Mouse (Mus musculus) stomach, embryonic 14.5 days (tissue): ENCODE measurements around the gene Qars. TPM values are rescaled to one million over a fixed set of nuclear protein-coding genes. Genes with fewer than 3 reads are reported as not detected.

ENCODE experiments used
- ATAC-seq: fragments of 200-750 bp; cut with Nextera tagmentation; 2 replicates; pipeline ENCODE4 v1.8.0; 2017; ENCODE audit warnings: low read depth, moderate TSS enrichment; ENCODE audit not compliant: insufficient number of reproducible peaks, insufficient read depth, low FRiP score
- H3K27ac ChIP-seq: fragments of 300-500 bp; sonication (generic); 2 replicates; pipeline ENCODE4 v1.5.1; 2014; ENCODE audit warnings: mild to moderate bottlenecking, low read length, moderate library complexity, mixed read lengths
- H3K27me3 ChIP-seq: fragments of 300-500 bp; sonication (generic); 2 replicates; pipeline ENCODE4 v1.6.1; 2014; ENCODE audit warnings: low read length, control low read depth, mixed read lengths; ENCODE audit not compliant: control insufficient read depth, insufficient read depth
- H3K36me3 ChIP-seq: fragments of 300-500 bp; sonication (generic); 2 replicates; pipeline ENCODE4 v1.6.1; 2014; ENCODE audit warnings: mild to moderate bottlenecking, control low read depth, low read length, moderate library complexity, mixed read lengths; ENCODE audit not compliant: control insufficient read depth, insufficient read depth
- H3K4me1 ChIP-seq: fragments of 300-500 bp; sonication (generic); 2 replicates; pipeline ENCODE4 v1.6.1; 2014; ENCODE audit warnings: low read length, control low read depth, mixed read lengths; ENCODE audit not compliant: control insufficient read depth, insufficient read depth
- H3K4me2 ChIP-seq: fragments of 300-500 bp; sonication (generic); replicated peaks from 2 replicates; pipeline ENCODE4 v1.6.1; 2014; ENCODE audit warnings: low read depth, low read length, control low read depth
- H3K4me3 ChIP-seq: fragments of 300-500 bp; sonication (generic); 2 replicates; pipeline ENCODE4 v1.5.1; 2014; ENCODE audit warnings: low read depth, low read length, control low read depth
- H3K9ac ChIP-seq: fragments of 300-500 bp; sonication (generic); replicated peaks from 2 replicates; pipeline ENCODE4 v1.6.1; 2014; ENCODE audit warnings: low read depth, mild to moderate bottlenecking, control low read depth, low read length, moderate library complexity, mixed read lengths
- H3K9me3 ChIP-seq: fragments of 300-500 bp; sonication (generic); 2 replicates; pipeline ENCODE4 v1.6.1; 2016; ENCODE audit warnings: low read depth, low read length, control low read depth; ENCODE audit not compliant: control insufficient read depth
- WGBS: fragments of 180-500 bp; shearing (Covaris S2); extraction: QIAGEN DNeasy Blood & Tissue Kit; methylation state at CpG from one replicate; pipeline ENCODE4 v1.1.7; 2014; 5-methylcytosine and 5-hydroxymethylcytosine counted together
- polyA plus RNA-seq: library from polyadenylated mRNA; unstranded; fragments of >200 nt; fragmentation: Nextera tagmentation; extraction: Ambion mirVana; gene quantifications from 2 replicates; pipeline ENCODE4 v1.2.1, GENCODE M21; 2014

The Qars gene
- 113 and 114 TPM in 2 replicates for polyA plus RNA-seq

- H3K9ac ChIP-seq, result peak within 1 kb of the TSS; percentile 81
- peak within 1 kb of the TSS; percentile 87 for H3K4me2 ChIP-seq
- H3K36me3 ChIP-seq, result peaks cover 34% of the 10 kb centered on the region
- H3K9me3 ChIP-seq, result no peaks in the 10 kb centered on the region
- ATAC-seq, result peak; percentile 96
- peak within 1 kb of the TSS; percentile 61 for H3K27ac ChIP-seq
- H3K4me1 ChIP-seq, result peaks cover 8% of the 10 kb centered on the region
- no peaks in the 10 kb centered on the region for H3K27me3 ChIP-seq
- peak within 1 kb of the TSS; percentile 57 for H3K4me3 ChIP-seq
- under 1% methylated on average over 37 of the region's 37 CpGs for WGBS
Observed at GRCm38 (mm10) chr9:108507619-108508434, at the start of gene Qars. Qars (plus strand) TSS chr9:108507706.

DNA sequence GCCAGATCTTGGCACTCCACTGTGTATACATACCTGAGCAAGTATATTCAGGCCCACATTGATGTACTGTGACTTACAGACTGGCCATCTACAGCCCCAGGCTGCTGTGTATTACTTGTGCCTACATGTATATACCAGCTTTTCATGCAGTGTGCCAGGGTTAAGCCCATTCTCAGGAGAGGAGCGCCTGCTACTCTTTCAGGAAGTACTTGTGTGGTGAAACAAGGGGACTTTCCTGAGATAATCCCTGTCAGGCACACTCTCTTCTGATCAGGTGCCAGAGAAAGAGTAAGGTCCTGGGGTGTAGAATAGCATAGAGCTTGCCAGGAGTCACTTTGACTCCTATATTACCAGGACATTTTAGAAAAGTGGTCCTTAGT is 47.6 kb upstream of the Qars start:
- Histone ChIP-seq H3K4me2 (peak overlapping the region; percentile 68), H3K36me3 (peaks cover 17% of the 10 kb centered on the region), H3K4me1 (peaks cover 18% of the 10 kb centered on the region; the same call in 1 of the 2 replicates), H3K4me3 (peak overlapping the region; percentile 94), H3K27ac (0 out of 2 replicates have a peak overlapping the region, but pooled peaks have one; percentile 96), H3K9ac (no peak overlapping the region), H3K9me3 (no peaks in the 10 kb centered on the region), H3K27me3 (no peaks in the 10 kb centered on the region)
- ATAC-seq, result 0 out of 2 replicates have a peak, but pooled peaks have one; percentile 1
- 71% methylated on average over 1 of the region's 1 CpGs for WGBS

GRCm38 (mm10) chr9:108460319-108461178 is 47.0 kb upstream of the Qars start, which contains the start of gene Ccdc71:
Ccdc71 (plus strand) TSS chr9:108460527.
- Histone ChIP-seq H3K27ac (peak within 1 kb of the TSS; percentile 96), H3K9me3 (no peaks in the 10 kb centered on the region), H3K4me2 (peak within 1 kb of the TSS; percentile 68), H3K4me3 (peak within 1 kb of the TSS; percentile 94), H3K27me3 (no peaks in the 10 kb centered on the region), H3K4me1 (peaks cover 18% of the 10 kb centered on the region; the same call in 1 of the 2 replicates), H3K36me3 (peaks cover 23% of the 10 kb centered on the region), H3K9ac (peak within 1 kb of the TSS; percentile 90)
- under 1% methylated on average over 49 of the region's 52 CpGs for WGBS
- peak; percentile 71 for ATAC-seq

GRCm38 (mm10) chr9:108461181-108461631 is 46.3 kb upstream of the Qars start, which contains the start of gene Klhdc8b:
Klhdc8b (minus strand) TSS chr9:108461581.
- peak within 1 kb of the TSS; percentile 96 for H3K27ac ChIP-seq
- H3K4me3 ChIP-seq, result peak within 1 kb of the TSS; percentile 94
- H3K4me2 ChIP-seq, result peak within 1 kb of the TSS; percentile 68
- H3K36me3 ChIP-seq, result peaks cover 26% of the 10 kb centered on the region
- 23% methylated on average over 11 of the region's 11 CpGs for WGBS
- H3K9ac ChIP-seq, result peak within 1 kb of the TSS; percentile 90
- H3K9me3 ChIP-seq, result no peaks in the 10 kb centered on the region
- no peaks in the 10 kb centered on the region for H3K27me3 ChIP-seq
- H3K4me1 ChIP-seq, result peaks cover 18% of the 10 kb centered on the region; the same call in 1 of the 2 replicates
- ATAC-seq, result no peak

GRCm38 (mm10) chr9:108461675-108462074 is 45.8 kb upstream of the Qars start:
- Histone ChIP-seq H3K4me1 (peaks cover 18% of the 10 kb centered on the region; the same call in 1 of the 2 replicates), H3K4me3 (peak overlapping the region; percentile 94), H3K27ac (peak overlapping the region; percentile 96), H3K27me3 (no peaks in the 10 kb centered on the region), H3K9me3 (no peaks in the 10 kb centered on the region), H3K36me3 (peaks cover 26% of the 10 kb centered on the region), H3K9ac (no peak overlapping the region; the same call in 1 of the 2 replicates), H3K4me2 (peak overlapping the region; percentile 68)
- 78% methylated on average over 5 of the region's 5 CpGs for WGBS
- no peak for ATAC-seq

DNA sequence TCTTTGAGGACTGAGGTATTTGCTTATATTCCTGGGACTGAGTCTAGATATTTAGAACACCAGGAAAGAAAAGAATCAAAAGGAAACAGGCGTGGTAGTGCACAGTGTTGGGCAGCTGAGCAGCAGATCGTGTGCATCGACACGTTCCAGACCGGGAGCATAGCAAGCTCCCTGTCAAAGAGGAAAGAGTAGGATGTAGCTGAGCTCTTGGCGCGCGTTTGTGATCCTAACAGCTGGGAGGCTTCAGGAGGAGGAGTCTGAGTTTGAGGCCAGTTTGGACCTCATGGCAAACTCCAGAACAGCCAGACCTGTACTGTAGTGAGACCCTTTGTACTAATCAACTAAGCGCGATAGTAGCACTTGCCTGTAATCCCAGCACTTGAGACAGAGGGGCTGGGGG is 45.3 kb upstream of the Qars start:
- Histone ChIP-seq H3K27ac (peak overlapping the region; percentile 96), H3K36me3 (peaks cover 26% of the 10 kb centered on the region), H3K4me1 (peaks cover 18% of the 10 kb centered on the region; the same call in 1 of the 2 replicates), H3K9me3 (no peaks in the 10 kb centered on the region), H3K4me2 (peak overlapping the region; percentile 68), H3K27me3 (no peaks in the 10 kb centered on the region), H3K9ac (no peak overlapping the region), H3K4me3 (peak overlapping the region; percentile 3)
- peak; percentile 75 for ATAC-seq
- 39% methylated on average over 10 of the region's 10 CpGs for WGBS

DNA sequence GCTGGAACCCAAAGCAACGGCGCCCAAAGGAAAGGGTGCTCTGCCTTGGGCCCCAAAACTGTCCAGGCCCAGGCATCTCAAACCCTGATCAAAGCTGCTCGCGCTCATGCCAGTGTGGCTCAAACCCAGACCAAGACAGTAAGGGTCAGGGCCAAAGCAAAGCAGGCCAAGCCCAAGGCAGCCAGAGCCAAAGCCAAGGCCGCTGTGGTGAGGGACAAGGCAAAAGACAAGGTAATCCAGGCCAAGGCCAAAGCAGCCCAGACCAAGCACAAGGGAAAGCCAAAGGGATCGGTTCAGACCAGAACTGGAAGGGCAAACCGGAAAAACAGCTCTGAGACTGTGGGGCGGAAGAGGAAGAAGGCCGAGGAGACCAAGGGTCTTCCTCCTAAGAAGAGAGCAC is 43.8 kb upstream of the Qars start:
- Histone ChIP-seq H3K4me3 (no peak overlapping the region), H3K4me2 (no peak overlapping the region), H3K27me3 (no peaks in the 10 kb centered on the region), H3K4me1 (peaks cover 18% of the 10 kb centered on the region; the same call in 1 of the 2 replicates), H3K9ac (no peak overlapping the region), H3K36me3 (peaks cover 26% of the 10 kb centered on the region), H3K27ac (no peak overlapping the region), H3K9me3 (no peaks in the 10 kb centered on the region)
- ATAC-seq, result no peak
- WGBS, result 89% methylated on average over 9 of the region's 9 CpGs

GRCm38 (mm10) chr9:108466219-108466618 is 41.3 kb upstream of the Qars start:
- ATAC-seq, result no peak
- H3K9ac ChIP-seq, result no peak overlapping the region
- peaks cover 17% of the 10 kb centered on the region; the same call in 1 of the 2 replicates for H3K4me1 ChIP-seq
- 90% methylated on average over 2 of the region's 2 CpGs for WGBS
- no peak overlapping the region for H3K4me3 ChIP-seq
- H3K36me3 ChIP-seq, result peaks cover 26% of the 10 kb centered on the region
- H3K27me3 ChIP-seq, result no peaks in the 10 kb centered on the region
- H3K4me2 ChIP-seq, result no peak overlapping the region
- H3K27ac ChIP-seq, result no peak overlapping the region
- no peaks in the 10 kb centered on the region for H3K9me3 ChIP-seq
